Mouse (Mus musculus): Measurements from ENCODE around the gene Spata17. TPM values are rescaled to one million over a fixed set of nuclear protein-coding genes. Genes with fewer than 3 reads are reported as not detected.

Gene Spata17
- total RNA-seq (2021), result 1 to 10 TPM in 1 of 2 experiments, under 1 TPM in 1; 0.29 to 1.6 TPM
- polyA plus RNA-seq (2012; rRNA removed), result 0.66 and 0.82 TPM in 2 replicates
- long read RNA-seq, result 0 reads

DNA sequence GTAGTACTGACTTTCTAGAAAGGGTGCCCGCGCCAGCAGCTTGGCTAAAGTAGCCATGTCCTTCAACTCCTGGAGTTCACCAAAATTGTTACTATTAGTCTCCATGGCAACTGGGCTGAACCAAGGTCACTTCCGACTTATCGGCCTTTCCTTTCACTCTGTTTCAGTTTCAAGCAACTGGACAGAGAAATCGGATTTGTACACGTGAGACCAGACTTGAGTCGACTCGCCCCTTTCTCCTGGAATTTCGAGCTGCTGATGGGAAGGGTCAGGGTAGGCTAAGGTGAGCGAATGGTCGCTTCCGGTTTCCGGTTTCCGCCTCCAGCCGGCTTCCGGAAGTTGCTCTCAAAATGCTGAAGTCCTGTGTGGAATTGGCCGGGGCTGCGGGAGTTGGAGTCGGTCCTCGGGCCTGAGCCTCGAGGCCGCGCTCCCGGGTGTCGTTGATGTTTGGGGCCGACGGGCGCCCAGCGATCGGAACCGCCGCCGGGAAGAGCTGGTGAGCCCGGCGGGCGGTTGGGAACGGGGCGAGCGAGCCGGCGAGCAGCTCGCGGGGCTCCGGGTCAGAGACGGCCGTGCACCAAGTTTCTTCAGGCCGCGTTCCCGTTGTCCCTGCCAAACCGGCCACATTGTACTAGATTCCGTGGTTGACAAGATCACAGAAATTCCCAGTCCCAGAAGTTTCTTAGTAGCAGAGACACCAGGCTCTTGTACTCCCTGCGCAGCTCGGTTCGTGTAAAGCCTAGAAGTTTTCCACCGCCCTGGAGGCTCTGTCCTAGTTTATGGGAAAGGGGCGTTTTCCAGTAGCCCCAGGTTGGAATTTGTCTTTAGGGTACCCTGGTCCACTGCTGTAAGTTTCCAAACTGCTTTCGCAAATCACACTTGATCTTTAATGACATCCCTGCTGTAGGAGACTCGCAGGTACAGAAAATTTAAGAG is at the start of gene Spata17, which contains the start of gene Gpatch2:
Gene Spata17, minus strand, starts transcription at position 285 of the 936 bp plus-strand sequence.
Gene Gpatch2, plus strand, starts transcription at position 328 of the 936 bp plus-strand sequence.
- H3K27ac ChIP-seq, result peak within 1 kb of the TSS; percentile 93
- H3K27me3 ChIP-seq (ENCODE audit: control insufficient read depth, insufficient read depth, low read length), result no peaks in the 10 kb centered on the region
- peak; percentile 84 to 86 for DNase-seq
- H3K4me3 ChIP-seq, result peak within 1 kb of the TSS; percentile 76
- TF ChIP-seq POLR2A (IDR thresholded peaks at IDR 0.05; ENCODE audit: insufficient read depth, low read depth, low read length) (peak; percentile 68), CTCF (IDR thresholded peaks at IDR 0.05) (no peak), EP300 (IDR thresholded peaks at IDR 0.05; ENCODE audit: insufficient read depth, low read depth, low read length) (peak; percentile 67; the same call in 1 of the 2 replicates)
- 0 out of 2 replicates have a peak, but pooled peaks cover 1% of the 10 kb centered on the region for H3K79me2 ChIP-seq (replicated peaks; ENCODE audit: control insufficient read depth, insufficient read depth, low read length)
- under 1% methylated on average over 58 of the region's 58 CpGs for WGBS
- H3K36me3 ChIP-seq (ENCODE audit: control insufficient read depth, insufficient read depth, low read length), result no peaks in the 10 kb centered on the region; the same call in 1 of the 2 replicates
- peak within 1 kb of the TSS; percentile 88 for H3K9ac ChIP-seq (ENCODE audit: low read depth, low read length)
- intact Hi-C loops (cut with DNase I), result no loop called here
- no peaks in the 10 kb centered on the region; the same call in 1 of the 2 replicates for H3K4me1 ChIP-seq (ENCODE audit: control insufficient read depth, insufficient read depth, low read length)

DNA sequence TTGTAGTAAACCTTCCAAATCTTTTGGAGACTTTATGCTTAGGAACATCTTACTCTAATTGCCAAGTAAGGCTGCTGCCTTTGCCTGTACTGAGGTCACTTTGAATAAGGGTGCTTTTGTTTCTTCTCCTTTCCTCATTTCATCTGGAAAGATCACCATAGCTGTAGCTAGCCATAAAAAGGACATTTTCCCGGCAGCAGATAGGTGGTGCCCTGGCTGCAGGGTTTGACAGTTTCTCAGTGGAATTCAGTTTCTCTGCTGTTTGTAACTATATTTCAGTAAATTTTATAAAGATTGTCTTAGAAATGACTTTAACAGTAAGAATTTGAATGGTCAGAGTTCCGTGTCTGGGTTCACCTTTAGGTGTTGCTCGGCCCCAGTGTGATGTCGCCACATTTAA is 43.5 kb upstream of the Spata17 start:
- WGBS, result 87% methylated on average over 4 of the region's 4 CpGs
- no peak overlapping the region for H3K27ac ChIP-seq
- intact Hi-C loops (cut with DNase I), result no loop called here
- H3K4me3 ChIP-seq, result no peak overlapping the region
- TF ChIP-seq POLR2A (IDR thresholded peaks at IDR 0.05; ENCODE audit: insufficient read depth, low read depth, low read length) (no peak), EP300 (IDR thresholded peaks at IDR 0.05; ENCODE audit: insufficient read depth, low read depth, low read length) (no peak), CTCF (IDR thresholded peaks at IDR 0.05) (peak; percentile 9; the same call in 1 of the 2 replicates)
- no peak overlapping the region for H3K9ac ChIP-seq (ENCODE audit: low read depth, low read length)
- H3K36me3 ChIP-seq (ENCODE audit: control insufficient read depth, insufficient read depth, low read length), result no peaks in the 10 kb centered on the region
- no peaks in the 10 kb centered on the region for H3K79me2 ChIP-seq (replicated peaks; ENCODE audit: control insufficient read depth, insufficient read depth, low read length)
- no peaks in the 10 kb centered on the region for H3K4me1 ChIP-seq (ENCODE audit: control insufficient read depth, insufficient read depth, low read length)
- DNase-seq, result no peak
- H3K27me3 ChIP-seq (ENCODE audit: control insufficient read depth, insufficient read depth, low read length), result no peaks in the 10 kb centered on the region

DNA sequence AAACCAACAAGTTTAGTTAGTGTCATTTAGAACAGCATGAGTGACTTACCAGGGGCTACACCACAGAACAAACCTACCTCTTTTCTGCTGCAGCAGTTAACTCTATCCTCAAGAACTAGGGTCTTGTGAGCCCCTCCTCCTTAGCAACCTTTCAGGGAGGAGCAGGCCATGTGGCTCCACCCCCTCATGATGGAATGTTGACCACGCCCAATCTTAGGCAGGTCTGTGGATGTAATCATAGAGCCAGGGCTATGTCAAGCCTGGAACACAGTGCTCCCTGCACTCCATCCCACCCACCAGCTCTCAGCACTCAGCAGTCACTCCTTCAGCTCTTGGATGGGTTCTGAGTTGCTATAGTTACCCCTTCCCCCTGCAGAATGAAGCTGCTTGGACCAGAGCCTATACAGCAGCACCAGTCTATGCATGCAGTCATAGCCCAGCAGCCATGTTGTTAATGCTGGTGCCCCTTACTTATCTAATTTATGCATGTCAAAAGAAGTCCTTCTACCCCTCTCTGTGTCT is 35.5 kb upstream of the Spata17 start:
- H3K36me3 ChIP-seq (ENCODE audit: control insufficient read depth, insufficient read depth, low read length), result no peaks in the 10 kb centered on the region
- intact Hi-C loops (cut with DNase I), result no loop called here

DNA sequence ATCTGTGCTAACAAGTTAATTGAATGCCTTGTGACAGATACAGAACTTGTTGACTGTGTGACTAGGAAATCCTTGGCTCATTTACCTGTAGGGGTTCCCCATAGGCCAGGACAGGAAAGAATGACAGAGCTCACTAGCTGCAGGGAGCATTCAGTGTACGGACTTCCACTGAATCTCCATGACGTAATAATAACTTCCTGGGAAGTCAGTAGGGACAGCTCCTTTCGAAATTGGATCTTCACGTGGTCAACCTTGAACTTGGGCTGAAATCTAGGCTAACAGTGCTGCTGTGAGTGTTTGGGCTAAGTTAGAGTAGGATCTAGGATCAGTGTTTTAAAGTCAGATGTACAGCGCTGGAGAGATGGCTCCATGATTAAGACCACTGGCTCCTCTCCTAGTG is 29.5 kb upstream of the Spata17 start:
- Histone ChIP-seq H3K27me3 (ENCODE audit: control insufficient read depth, insufficient read depth, low read length) (no peaks in the 10 kb centered on the region), H3K4me3 (no peak overlapping the region), H3K27ac (no peak overlapping the region), H3K79me2 (replicated peaks; ENCODE audit: control insufficient read depth, insufficient read depth, low read length) (no peaks in the 10 kb centered on the region), H3K9ac (ENCODE audit: low read depth, low read length) (no peak overlapping the region), H3K4me1 (ENCODE audit: control insufficient read depth, insufficient read depth, low read length) (no peaks in the 10 kb centered on the region), H3K36me3 (ENCODE audit: control insufficient read depth, insufficient read depth, low read length) (no peaks in the 10 kb centered on the region)
- no peak for TF ChIP-seq EP300 (IDR thresholded peaks at IDR 0.05; ENCODE audit: insufficient read depth, low read depth, low read length)
- no peak for TF ChIP-seq CTCF (IDR thresholded peaks at IDR 0.05)
- TF ChIP-seq POLR2A (IDR thresholded peaks at IDR 0.05; ENCODE audit: insufficient read depth, low read depth, low read length), result no peak
- intact Hi-C loops (cut with DNase I), result no loop called here
- DNase-seq, result no peak
- 53% methylated on average over 5 of the region's 5 CpGs for WGBS

More for the DNA sequence above, 35.5 kb upstream of the Spata17 start:
- Histone ChIP-seq H3K27ac (no peak overlapping the region), H3K9ac (ENCODE audit: low read depth, low read length) (no peak overlapping the region), H3K79me2 (replicated peaks; ENCODE audit: control insufficient read depth, insufficient read depth, low read length) (no peaks in the 10 kb centered on the region), H3K27me3 (ENCODE audit: control insufficient read depth, insufficient read depth, low read length) (no peaks in the 10 kb centered on the region), H3K4me1 (ENCODE audit: control insufficient read depth, insufficient read depth, low read length) (no peaks in the 10 kb centered on the region), H3K4me3 (no peak overlapping the region)
- no peak for DNase-seq
- 86% methylated on average over 1 of the region's 1 CpGs for WGBS
- TF ChIP-seq POLR2A (IDR thresholded peaks at IDR 0.05; ENCODE audit: insufficient read depth, low read depth, low read length) (no peak), EP300 (IDR thresholded peaks at IDR 0.05; ENCODE audit: insufficient read depth, low read depth, low read length) (no peak), CTCF (IDR thresholded peaks at IDR 0.05) (no peak)

DNA sequence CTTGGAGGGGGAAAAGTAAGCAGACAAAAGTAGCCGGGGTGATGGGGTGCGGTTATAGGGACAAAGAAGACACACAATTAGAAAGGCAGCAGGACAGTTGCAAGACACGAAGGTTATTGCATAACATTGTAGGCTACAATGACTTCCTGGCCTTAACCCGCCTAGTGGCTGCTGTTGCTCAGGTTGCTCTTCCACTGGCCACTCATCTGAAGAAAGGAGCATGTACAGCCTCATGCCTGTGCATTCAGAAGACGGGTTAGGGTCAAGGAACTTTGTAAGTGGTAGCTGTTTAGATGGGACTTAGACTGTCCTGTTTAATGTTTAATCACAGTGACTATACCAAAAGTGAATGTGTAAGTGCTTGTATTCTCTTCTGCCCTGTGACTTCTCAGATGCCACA is 26.1 kb upstream of the Spata17 start:
- 94% methylated on average over 5 of the region's 5 CpGs for WGBS

More for the DNA sequence above, 26.1 kb upstream of the Spata17 start:
- Histone ChIP-seq H3K4me3 (no peak overlapping the region), H3K9ac (ENCODE audit: low read depth, low read length) (no peak overlapping the region), H3K79me2 (replicated peaks; ENCODE audit: control insufficient read depth, insufficient read depth, low read length) (0 out of 2 replicates have a peak, but pooled peaks cover 2% of the 10 kb centered on the region), H3K27me3 (ENCODE audit: control insufficient read depth, insufficient read depth, low read length) (no peaks in the 10 kb centered on the region), H3K4me1 (ENCODE audit: control insufficient read depth, insufficient read depth, low read length) (no peaks in the 10 kb centered on the region), H3K36me3 (ENCODE audit: control insufficient read depth, insufficient read depth, low read length) (no peaks in the 10 kb centered on the region), H3K27ac (no peak overlapping the region)
- intact Hi-C loops (cut with DNase I), result no loop called here
- TF ChIP-seq EP300 (IDR thresholded peaks at IDR 0.05; ENCODE audit: insufficient read depth, low read depth, low read length) (no peak), POLR2A (IDR thresholded peaks at IDR 0.05; ENCODE audit: insufficient read depth, low read depth, low read length) (no peak), CTCF (IDR thresholded peaks at IDR 0.05) (no peak)
- no peak for DNase-seq

Measured in heart, adult 2 months (tissue).